Mouse (Mus musculus) MN1 (cell line): Measurements from ENCODE around the gene P2ry12.

Experiments
- DNase-seq: peaks from one replicate; pipeline ENCODE4 v3.0.0-alpha.2; 2016; ENCODE audit warnings: low spot score

P2ry12 gene

DNA sequence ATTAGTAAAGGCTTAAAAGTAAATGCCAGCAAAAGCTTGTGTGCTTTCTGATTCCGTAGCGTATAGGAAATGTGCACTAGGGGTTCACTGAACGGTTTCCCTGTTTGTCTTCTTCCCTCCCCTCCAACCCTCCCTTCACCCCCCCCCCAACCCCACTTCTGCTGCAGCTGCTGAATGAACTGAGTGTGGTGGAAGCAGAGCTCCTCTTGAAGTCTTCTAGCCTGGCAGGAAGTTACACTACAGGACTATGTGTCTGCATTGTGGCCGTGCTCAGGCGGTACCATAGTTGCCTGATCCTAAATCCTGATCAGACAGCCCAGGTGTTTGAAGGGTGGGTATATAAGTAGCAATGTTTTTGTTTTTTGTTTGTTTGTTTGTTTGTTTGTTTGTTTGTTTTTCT lies 27.8 kb downstream of the P2ry12 start:
- no peak for DNase-seq

DNA sequence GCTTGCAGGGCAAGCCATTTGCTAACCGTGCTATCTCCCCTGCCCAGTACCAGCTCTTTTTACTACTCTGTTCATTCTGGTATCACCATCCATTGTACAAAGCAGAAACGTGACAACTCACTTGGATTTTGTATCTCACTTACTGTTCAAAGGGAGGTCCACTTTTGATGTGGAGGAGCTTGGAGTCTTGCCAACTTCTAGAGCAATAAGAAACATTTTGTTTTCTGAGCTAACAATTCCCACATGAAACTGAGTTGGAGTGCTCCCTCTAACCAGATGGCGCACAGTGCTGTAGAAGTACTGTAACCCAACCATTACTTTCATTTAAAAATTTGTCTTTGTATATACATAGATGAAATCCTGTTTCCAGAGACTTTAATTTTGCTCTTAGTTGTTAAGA lies 31.8 kb downstream of the P2ry12 start:
- DNase-seq = no peak

DNA sequence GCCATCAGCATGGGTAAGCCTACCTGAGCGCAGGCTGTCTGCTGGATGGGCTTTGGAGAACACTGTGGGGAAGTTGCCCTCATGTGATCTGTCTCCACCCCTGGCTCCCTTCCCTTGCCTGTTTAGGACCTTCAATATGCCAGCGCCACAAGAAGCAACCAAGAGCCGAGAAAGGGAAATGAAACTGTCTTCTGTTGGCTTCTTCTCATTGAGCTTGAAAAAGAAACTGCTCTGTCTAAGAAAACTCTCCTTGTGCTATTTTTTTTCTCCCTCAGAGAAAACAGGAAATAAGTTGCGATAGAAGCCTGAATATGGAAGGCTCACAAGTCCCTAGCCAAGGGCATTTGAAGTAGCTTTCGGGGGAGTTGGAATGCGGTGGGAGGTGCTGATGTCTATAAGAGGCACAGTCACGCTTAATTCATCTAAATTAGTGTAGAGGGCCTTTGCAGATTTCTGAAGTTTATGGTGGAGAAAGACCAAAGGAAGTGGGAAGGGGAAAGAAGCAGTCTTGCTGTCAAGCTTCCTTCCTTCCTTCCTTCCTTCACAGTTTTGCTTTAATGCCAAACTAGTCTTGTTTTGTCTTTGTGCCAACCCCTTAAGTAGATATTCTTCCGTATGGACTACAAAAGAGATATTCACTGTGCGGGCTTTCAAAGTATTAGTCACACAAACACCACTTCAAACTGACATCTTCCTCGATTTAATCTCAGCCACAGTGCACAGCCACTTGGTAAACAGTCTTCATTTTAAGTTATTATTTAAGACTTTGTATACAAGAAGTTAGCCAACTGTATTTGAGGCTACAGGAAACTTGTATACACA lies 33.7 kb downstream of the P2ry12 start:
- DNase-seq = no peak

- DNase-seq = no peak
Observed at GRCm38 (mm10) chr3:59227696-59228095, 35.0 kb downstream of the P2ry12 start.

DNA sequence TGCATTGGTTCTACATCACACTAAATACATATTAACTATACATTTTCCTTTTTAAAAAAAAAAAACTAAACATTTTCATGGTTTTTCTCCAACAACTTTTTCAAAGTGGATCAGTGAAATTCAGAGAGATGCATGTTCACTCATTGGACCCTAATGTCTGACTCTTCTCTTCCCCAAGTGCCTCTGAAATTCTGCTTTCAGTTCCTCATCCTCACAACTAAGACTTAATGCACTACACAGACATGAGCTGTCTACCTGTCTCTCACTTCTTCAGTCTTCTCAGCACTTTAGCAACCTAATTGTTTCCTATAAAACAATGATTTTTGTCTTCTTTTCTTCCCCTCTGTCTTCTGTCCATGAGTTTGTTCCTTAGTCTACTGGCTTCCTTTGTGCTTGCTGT lies 37.3 kb downstream of the P2ry12 start:
- DNase-seq = no peak

- DNase-seq = no peak
Observed at GRCm38 (mm10) chr3:59222303-59222702, 40.4 kb downstream of the P2ry12 start.

DNA sequence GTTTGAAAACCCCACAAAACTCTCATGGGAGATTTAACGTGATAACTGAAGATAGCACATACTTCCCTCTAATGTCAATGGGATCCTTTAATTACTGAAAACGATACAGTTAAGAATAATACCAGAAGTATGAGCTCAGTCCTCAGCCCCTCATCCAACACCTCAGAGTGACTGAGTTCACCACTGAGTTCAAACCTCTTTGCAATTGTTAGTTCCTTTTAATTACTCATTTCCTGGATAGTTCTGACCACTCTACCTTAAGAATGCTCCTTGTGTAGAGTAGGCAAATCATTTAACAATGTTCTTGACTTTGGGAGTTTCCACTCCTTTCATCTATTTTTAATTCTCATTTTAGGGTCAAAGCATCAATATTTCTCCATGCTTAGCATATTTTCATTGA lies 43.3 kb downstream of the P2ry12 start:
- DNase-seq = no peak

GRCm38 (mm10) chr3:59217211-59217610 lies 45.5 kb downstream of the P2ry12 start:
- no peak for DNase-seq

GRCm38 (mm10) chr3:59212404-59212803 lies 50.3 kb downstream of the P2ry12 start:
- DNase-seq = no peak

DNA sequence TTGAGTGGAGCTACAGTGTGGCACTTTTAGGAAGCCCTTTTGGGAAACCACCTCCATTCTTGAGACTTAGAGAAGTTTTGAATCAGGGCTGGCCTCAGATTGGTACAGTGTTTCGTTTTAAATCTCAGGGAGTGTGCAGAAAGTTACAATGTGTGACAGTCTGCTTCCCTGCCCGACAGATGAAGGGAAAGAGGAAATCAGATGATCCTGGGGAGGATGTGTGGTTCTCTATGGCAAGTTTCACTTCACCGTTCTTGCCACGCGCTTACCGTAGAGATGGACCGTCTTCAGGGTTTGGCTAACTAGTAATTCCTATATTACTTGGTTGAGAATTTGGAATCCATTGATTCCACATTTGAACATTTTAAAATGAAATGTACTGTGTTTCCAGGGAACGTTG lies 50.9 kb downstream of the P2ry12 start:
- no peak for DNase-seq

- DNase-seq = no peak
Observed at GRCm38 (mm10) chr3:59210727-59211126, 51.9 kb downstream of the P2ry12 start, which contains the start of gene P2ry13. TSS of gene P2ry13 (minus strand) at chr3:59210882.

DNA sequence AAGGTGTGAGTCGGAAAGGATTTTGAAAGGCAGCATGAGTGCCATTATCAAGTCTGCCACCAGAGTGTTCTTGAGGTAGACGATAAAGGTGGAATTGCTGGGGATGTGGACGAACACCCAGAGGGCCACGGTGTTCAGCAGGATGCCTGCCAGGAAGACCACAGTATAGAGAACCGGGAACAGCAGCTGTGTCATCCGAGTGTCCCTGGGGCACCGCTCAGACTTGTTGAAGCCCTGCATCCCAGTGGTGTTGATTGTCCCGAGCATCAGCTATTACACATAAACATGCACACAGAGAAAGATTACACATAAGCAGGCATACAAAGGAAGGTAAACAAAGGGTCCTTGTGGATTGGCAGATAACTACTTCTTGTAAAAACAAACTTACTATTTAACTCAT lies 52.6 kb downstream of the P2ry12 start:
- no peak for DNase-seq

GRCm38 (mm10) chr3:59208650-59209548 lies 53.8 kb downstream of the P2ry12 start:
- DNase-seq = peak; percentile 70

DNA sequence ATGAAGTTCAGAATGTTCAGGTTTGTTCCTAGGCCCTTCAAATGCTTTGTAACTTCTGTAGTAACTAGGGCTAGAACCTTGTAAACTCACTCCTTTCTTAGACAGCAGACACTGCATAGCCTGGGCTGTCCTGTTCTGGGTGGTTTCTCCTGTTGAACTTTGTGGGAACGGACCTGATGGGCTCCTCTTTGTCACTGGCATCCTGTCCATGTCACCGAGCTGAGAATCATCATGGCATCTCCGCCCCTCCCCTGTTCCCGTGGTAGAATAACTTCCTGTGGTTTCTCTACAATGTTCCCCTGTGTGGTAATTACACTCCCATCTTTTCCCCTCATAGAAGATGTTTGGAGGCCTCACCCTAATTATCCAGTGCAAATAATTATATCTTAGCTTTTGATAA lies 56.7 kb downstream of the P2ry12 start:
- DNase-seq = no peak

DNA sequence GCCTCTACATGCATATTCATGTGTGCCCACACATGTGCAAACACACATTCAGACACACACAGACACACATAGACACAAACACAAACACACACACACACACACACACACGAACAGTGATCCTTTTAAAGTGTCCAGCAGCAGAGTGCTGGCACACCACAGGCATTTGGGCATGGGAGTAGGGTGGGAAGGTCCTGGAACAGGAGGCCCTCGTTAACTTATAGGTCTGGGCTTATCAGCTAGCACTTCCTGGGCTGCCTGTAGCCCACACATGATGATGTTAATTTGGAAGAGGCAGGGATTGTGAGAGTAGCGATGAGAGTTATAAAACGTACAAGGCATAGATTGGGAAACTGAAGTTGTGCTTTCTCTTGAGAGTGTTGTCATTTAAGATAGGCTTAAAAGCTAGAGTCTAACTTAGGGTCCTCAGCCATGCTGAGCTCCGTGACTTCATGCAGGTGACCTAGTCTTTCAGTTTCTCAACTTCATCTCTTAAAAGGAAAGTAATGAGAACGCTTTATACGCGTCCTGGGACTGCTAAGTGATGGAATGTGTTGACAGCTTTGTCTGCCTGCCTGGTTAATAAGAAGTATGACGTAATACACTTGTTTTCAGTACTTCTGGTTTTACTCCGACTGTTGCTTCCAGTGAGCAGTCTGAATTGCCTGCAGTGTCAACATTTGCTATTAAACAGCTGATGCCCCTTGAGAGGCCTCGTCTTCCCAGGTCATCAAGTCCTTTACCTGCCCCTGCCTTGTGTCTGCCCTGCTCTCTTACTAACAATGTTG lies 57.8 kb downstream of the P2ry12 start:
- DNase-seq = no peak

DNA sequence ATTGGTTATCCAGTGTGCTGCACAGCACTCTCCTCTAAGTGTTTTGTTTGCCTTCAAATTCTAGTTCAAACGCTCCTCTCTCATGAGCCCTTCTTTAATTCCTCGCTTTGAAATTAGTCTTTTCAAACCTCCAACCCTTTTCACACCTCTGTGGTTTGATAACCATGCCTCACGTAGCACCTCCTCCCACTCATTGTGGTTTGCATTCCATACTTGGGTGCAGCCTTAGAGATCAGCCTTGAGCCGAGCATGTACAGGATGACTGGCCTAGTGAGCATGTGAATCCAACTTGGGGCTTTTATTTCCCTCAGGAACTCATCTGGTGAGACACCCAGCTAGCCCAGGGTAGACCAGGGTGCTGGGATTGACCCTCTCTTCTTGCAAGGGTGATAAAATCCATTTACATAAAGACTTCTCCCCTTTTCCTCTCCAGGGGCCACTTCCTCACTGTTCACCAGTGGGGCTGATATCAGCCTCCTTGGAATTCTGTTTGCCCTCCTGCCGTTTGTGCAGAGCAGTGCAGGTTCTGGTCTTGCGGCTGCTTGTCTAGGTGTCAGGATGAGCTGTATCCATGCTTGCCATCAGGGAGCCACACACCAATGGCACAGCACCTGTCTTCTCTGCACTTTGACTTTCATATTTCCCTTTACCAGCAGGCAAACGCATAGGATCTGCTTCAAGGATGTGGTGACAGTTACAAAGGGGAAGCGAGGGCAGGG lies 58.7 kb downstream of the P2ry12 start:
- no peak for DNase-seq

DNA sequence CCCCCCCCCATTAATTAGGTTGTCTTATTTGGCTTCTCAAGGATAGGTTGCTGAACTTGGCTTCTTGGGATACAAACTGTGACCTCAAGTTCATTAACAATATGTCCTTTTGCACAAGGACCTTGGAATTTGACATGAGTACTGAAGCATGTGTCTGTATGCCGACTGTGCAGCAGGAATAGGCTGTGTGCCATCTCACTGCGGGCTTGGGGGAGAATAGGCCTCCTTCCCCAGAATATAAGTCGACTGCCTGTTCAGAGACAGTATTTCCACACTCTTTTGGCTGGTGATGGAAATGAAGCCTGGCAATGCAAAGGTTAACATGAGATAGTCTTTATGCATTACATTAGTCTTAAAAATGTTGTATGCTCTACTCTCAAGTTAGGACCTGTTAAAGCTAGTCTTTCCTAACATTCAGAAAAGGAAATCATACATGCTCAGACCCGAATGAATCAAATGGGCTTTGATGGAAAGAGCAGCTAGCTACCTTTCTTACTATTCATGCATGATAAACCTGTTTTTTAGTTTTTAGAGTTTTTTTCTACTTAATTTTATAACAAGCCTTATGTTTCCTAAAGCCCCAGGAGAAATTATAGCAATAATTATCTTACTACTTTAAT lies 65.2 kb downstream of the P2ry12 start:
- no peak for DNase-seq

DNA sequence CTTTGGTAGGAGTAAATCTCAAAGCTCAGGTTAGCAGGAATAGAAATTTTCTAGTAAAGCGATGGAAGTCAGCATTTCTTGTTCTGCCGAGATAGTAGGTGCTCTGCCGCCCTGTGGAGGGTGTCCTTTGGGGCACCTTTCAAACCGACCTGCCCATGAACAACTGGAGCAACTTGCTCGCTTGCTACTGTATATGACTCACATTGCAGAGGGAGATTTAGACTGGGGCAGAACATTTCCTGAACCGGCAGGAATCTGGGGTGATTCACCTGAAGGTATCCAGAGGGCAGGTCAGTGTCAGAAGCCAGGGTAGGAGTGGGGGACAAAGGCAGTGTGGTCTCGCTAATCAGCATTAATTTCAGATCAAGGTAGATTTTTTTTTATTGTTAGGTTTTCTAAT lies 67.7 kb downstream of the P2ry12 start, which contains the start of gene Gpr87:
TSS of gene Gpr87 (minus strand) at position 167 of the 400 bp plus-strand sequence.
- DNase-seq = no peak

GRCm38 (mm10) chr3:59194099-59194498 lies 68.6 kb downstream of the P2ry12 start:
- no peak for DNase-seq

GRCm38 (mm10) chr3:59191674-59192073 lies 71.0 kb downstream of the P2ry12 start:
- no peak for DNase-seq

DNA sequence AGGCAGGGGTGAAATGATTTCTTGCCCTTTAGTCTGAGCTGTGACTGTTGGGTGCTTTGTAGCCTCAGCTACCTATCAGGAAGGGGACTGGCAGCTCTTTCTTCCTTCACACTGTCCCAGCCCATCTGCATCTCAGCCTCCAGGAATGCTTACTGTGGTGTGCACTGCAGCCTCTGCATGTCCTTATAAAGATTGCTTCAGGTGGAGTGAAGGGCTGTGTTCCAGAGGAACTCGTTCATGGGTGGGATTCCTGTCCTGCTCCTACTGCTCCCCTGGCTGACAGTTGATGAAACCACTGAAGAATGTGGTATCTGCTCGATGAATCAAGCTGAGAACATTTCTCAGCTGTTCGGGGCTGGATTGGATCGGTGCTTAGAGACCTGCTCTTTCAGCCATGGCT lies 75.3 kb downstream of the P2ry12 start:
- no peak for DNase-seq
